Mouse (Mus musculus) ovary, postnatal 36 days (tissue): ENCODE data around the gene Caprin1.

Experiments used
- DNase-seq: peaks from one replicate; pipeline ENCODE4 v3.0.0; 2022; ENCODE audit warnings: low spot score, mixed read lengths

The Caprin1 gene

DNA sequence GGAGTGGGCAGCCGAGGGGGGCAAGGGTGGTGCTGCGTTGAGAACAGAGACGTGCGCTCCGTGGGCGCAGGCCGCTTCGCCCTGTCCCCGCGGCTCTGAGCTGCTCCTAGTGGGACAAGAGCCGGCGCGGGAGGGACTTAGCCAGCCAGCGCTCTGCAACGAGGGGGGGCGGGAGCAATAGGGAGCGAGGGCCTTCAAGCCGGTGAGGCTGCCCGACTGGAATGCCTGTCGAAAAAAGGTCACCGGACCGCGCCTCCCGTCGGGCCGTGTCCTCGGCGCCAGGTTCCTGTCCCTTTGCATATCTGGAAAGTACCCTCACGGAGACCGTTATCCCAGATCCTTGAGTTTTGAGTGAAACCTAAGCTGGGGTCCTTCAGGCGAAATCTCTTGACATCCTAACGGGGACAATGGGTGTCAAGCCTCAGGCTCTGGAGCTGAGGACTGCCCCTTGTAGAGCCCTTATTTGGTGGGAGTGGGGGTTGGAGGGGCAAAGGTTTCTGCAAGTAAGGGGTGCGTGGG, at the start of gene Caprin1:
Gene Caprin1 (minus strand): TSS at position 159 of the 519 bp plus-strand sequence.
- peak; percentile 94 for DNase-seq

GRCm38 (mm10) chr2:103846875-103847274, 49.4 kb upstream of the Caprin1 start:
- DNase-seq, result no peak

- no peak for DNase-seq
These were observed 48.8 kb upstream of the Caprin1 start for GRCm38 (mm10) chr2:103846271-103846670.

- DNase-seq, result no peak
These were observed 46.6 kb upstream of the Caprin1 start for GRCm38 (mm10) chr2:103844016-103844415.

- no peak for DNase-seq
These were observed 45.9 kb upstream of the Caprin1 start for GRCm38 (mm10) chr2:103843321-103843720.

GRCm38 (mm10) chr2:103842299-103842698, 44.9 kb upstream of the Caprin1 start:
- no peak for DNase-seq

DNA sequence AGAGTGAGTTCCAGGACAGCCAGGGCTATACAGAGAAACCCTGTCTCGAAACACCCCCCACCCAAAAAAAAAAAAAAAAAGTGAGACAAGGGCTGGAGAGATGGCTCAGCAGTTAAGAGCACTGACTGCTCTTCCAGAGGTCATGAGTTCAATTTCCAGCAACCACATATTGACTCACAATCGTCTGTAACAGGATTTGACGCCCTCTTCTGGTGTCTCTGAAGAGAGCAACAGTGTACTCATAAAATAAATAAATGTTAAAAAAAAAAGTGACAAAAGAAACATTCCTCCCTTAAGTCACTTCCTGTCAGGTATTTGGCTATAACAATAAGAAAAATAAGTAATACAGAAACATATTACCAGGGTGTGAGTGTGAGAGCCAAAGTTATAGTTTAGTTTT, 41.0 kb upstream of the Caprin1 start:
- DNase-seq, result no peak

DNA sequence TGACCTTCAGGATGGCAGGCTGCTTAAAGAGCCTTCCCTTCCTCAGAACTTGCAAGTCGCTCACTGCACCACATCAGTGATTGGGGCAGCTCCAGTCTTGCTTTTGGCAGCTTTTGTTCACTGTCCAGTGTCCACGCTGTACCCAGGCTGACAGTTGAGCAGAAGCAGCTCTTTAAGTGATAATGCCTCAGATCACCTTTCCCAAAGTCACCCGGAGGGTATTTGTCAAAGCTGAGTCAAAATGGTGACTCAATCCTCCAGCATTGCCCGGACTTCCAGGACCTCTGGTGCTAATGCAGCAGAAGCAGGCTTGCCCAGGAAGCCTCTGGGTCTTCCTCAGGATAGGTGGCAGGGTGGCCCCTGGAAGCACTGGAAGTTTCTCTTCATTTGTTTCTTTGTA, 39.7 kb upstream of the Caprin1 start:
- DNase-seq, result no peak

GRCm38 (mm10) chr2:103835614-103836395, 38.4 kb upstream of the Caprin1 start:
- DNase-seq, result no peak

GRCm38 (mm10) chr2:103833816-103834445, 36.5 kb upstream of the Caprin1 start:
- no peak for DNase-seq

GRCm38 (mm10) chr2:103832899-103833298, 35.5 kb upstream of the Caprin1 start:
- no peak for DNase-seq

DNA sequence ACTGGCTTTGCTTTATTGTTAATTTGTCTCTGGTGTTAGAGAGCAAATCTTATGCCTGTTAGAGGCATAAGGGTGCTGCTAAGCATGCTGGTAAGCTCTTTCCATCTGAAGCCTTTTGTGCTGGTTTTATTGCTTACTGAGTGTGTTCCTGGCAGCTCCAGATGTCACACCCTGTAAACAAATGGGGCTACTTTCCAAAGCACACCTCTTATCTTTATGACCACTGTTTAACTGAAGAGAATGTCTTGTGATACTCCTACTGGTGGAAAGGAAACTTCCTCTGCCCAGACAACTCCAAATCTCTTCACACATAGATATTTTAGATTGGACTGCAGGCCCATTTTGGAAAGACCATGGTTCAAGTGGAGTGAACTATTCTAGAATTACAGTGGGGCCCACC, 31.5 kb upstream of the Caprin1 start:
- DNase-seq, result no peak

GRCm38 (mm10) chr2:103824916-103825315, 27.5 kb upstream of the Caprin1 start:
- no peak for DNase-seq

- DNase-seq, result no peak
These were observed 25.1 kb upstream of the Caprin1 start for GRCm38 (mm10) chr2:103822560-103822959.

GRCm38 (mm10) chr2:103817145-103817895, 19.9 kb upstream of the Caprin1 start:
- no peak for DNase-seq

DNA sequence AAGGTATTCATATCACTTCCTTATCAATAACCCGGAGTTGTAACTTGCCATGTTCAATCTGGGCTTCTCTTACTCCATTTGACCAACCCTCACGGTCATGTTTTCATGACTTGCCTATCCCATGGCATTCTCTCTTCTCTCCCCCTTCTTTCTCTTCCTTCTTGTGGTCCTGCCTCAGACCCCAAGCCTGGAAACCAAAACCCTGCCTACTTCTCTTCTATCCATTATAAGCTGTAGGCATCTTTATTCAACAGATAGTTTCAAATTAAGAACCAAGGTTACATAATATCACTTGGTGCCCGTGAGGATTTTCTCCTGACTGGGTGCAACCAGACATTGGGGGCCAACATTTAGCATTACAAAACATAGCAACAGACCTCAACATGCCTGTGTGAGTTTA, 18.5 kb upstream of the Caprin1 start:
- no peak for DNase-seq

DNA sequence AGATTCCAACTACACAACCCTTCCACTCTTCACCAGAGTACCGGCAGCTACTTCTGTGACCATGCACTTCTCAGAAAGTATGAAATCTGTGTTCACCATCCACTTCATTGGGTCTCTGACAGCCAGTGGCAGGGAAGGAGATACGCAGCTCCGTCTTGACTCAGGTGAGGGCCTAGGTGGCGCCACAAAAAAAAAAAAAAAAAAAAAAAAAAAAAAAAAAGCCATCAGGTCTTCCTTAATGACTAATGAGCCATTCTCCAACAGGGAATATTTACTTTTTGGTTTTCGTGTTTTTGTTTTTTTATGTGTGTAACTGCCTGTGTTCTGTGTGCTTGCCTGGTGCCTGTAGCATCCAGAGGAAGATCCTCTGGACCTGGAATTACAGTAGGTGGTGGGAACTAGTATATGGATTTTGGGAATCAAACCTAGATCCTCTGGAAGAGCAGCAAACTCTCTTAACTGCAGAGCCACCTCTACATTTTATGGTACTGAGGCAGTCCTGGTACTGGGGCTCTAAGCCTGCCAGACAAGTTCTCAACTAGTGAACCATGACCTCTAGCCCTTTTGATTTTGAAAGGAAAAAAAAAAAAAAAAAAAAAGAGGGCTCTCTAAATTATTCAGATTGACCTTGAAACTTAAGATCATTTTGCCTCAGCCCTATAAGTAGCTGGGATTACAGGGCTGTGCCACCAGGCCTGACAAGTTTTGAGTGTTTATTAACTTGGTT, 14.2 kb upstream of the Caprin1 start:
- no peak for DNase-seq

- DNase-seq, result no peak
These were observed 13.0 kb upstream of the Caprin1 start for GRCm38 (mm10) chr2:103810412-103810811.

DNA sequence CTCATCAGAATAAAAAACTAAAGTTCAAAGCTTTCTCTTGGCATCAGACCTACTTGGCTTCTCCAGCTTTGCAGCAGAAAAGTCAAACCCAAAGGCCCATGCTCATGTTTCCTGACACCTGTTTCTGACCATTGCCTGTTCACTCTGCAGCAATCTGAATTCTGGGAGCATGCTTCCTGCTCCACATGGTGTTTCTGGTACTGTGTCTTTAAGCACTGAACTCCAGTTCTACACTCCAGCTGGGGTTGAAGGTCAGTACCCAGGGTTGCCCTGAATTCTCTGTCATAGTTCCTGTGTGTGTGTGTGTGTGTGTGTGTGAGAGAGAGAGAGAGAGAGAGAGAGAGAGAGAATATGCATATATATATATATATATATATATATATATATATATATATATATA, 11.0 kb upstream of the Caprin1 start:
- DNase-seq, result no peak

DNA sequence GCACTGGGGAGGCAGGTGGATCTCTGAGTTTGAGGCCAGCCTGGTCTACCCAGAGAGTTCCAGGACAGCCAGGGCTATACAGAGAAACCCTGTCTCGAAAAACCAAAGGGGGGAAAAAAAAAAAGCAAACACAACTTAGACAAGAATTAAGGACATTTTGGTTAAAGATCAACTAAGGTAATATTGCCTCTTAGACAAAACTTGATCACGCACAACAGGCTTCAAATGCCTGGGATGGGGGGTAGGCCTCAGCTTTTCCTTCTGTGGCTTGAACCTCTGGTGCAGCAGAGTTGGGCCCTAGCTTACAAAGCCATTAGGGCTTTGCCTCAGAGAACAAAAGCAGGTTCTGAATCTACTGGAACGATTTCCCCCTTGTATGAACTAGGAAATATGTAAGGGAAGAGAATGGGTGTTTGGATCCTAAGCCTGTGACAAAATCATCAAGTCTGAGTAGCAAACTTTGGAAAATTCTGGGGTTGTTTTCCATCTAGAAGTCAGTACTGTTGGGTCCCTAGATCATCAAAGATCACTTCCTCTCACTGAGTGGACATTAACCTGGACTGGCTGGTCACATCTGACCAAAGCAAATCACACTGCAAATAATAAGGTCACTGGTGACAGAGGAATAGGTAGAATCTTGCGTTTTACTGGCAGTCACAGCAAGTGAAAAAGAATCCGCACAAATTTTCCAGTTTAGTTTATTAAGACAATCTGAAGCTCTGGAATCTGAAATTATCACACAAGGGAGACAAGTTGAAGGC, 6.5 kb upstream of the Caprin1 start:
- no peak for DNase-seq

DNA sequence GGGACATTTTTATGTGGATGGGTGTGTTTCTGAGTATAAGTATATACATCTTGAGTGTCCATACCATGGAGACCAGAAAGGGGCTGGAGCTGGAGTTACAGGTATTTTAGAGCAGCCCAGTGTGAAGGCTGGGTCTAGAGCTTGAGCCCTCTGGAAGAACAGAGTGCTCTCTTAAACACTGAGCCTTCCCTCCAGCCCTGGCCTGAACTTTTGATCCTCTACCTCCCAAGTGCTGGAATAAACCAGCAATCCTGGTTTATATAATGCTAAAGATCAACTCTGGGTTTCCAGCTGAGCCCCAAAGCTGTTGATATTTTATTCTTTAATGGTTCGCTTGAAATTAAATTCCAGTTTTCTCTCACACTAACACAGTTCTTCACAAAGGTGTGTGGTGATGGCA, 5.0 kb upstream of the Caprin1 start:
- DNase-seq, result no peak
